Mouse (Mus musculus): ENCODE measurements around the gene Haus6. TPM values are rescaled to one million over a fixed set of nuclear protein-coding genes. Genes with fewer than 3 reads are reported as not detected.

Gene Haus6
- total RNA-seq, 2 experiments from 2014 or later, result 6.2 to 7.3 TPM

DNA sequence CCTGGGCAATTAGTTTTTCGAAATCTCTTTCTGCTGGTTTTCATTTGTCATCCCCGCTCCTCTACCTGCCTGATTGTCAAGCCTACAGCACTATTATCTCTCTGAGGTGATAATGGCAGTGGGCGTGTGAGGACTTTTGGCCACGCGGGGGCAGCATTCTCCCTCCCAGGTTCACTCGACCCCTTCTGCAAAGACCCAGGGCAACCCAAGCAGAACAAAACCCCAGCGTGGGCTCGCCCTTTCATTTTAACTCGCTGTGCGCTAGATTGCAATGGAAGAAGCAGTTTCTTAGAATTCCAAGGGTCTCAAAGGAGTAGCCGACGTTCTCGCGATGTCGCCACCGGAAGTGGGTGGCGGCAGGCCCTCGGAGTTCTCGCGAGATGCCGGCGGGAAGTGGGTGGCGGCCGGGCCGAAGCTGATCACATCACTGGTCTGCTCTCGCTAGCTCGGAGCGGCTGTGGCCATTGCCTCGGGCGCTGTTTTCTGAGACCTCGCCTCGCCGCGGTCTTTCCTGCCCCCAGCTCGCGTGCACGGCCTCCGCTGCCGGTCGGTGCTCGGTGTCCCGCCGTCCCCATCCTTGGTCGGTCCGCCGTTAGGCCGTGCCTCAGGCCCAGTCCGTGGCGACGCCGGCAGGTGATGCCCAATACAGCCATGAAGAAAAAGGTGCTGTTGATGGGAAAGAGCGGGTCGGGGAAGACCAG, 36.4 kb downstream of the Haus6 start, which contains the start of gene Rraga:
Rraga (plus strand) TSS at position 386 of the 701 bp plus-strand sequence.
- peak; percentile 91 to 93 for DNase-seq (ENCODE audit: extremely low spot score in 1 of 2, low spot score in 1 of 2)

GRCm38 (mm10) chr4:86574939-86575282, 36.9 kb downstream of the Haus6 start:
- DNase-seq (ENCODE audit: extremely low spot score in 1 of 2, low spot score in 1 of 2), result peak in 1 of 2 experiments; percentile 12

GRCm38 (mm10) chr4:86561061-86561460, 50.8 kb downstream of the Haus6 start:
- no peak for DNase-seq (ENCODE audit: extremely low spot score in 1 of 2, low spot score in 1 of 2)

- no peak for DNase-seq (ENCODE audit: extremely low spot score in 1 of 2, low spot score in 1 of 2)
Measured at GRCm38 (mm10) chr4:86559006-86559405, 52.8 kb downstream of the Haus6 start.

- no peak for DNase-seq (ENCODE audit: extremely low spot score in 1 of 2, low spot score in 1 of 2)
Measured at GRCm38 (mm10) chr4:86558228-86558627, 53.6 kb downstream of the Haus6 start, which contains the start of gene Saxo1. Gene Saxo1, minus strand, starts transcription at chr4:86558328.

DNA sequence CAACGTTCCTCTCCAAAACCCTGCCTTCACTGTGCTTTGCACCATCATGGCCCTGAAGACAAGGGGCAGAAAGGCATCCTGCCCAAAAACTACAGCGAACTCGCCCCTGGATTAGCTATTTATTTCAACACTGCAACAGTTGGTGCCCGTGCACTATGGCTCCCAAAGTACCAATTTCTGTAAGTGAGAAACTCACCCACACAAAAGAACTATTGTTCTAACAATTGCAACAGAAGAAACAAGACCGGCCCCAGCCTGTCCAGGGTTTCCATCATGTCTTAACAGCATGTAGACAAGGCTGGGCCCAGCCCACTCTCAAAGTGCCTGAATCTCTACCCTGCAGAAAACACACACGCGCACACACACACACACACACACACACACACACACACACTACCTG, 54.5 kb downstream of the Haus6 start:
- DNase-seq (ENCODE audit: extremely low spot score in 1 of 2, low spot score in 1 of 2), result no peak

DNA sequence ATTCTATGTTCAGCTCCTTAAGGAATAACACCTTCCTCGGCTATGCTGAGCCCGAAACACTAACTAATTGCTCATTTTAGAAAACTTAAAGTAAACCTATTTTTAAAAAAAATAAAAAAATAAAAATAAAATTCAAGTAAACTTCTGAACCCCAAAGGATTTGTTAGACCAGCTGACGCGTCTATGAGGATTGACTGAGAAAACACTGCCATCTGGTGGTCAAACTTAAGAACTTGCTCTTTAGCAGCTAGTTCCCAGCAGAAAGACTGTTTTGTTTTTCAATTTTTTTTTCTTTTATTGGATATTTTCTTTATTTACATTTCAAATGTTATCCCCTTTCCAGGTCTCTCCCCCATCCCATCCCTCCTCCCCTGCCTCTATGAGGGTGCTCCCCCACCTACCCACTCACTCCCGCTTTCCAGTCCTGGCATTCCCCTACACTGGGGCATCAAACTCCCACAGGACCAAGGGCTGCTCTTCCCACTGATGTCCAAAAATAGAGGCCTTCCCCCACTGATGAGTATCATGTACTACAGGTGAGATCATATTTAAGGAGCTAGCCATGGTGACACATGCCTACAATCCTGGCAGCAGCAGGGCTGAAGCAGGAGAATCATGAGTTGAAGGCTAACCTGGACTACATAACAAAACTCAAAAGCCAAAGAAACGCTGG, 56.7 kb downstream of the Haus6 start:
- no peak for DNase-seq (ENCODE audit: extremely low spot score in 1 of 2, low spot score in 1 of 2)

GRCm38 (mm10) chr4:86548332-86548731, 63.5 kb downstream of the Haus6 start:
- no peak for DNase-seq (ENCODE audit: extremely low spot score in 1 of 2, low spot score in 1 of 2)

DNA sequence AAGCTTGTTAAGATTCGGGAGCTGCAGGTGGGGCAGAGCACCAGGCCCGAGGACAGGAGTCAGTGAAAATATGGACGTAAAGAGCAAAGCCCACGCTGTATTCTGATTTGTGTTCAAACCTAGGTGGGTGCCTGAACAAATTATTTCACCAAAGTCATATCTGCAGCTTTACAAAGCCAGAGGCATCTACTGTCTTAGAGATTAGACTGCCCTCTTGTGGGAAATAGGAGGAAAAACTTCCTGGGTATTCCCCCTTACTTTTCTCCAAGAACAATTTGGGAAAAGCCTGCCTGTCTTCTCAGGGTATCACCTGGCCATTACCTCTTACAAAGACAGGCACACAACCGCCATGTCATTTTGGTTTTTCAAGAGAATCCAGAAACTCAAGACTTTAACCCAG, 66.2 kb downstream of the Haus6 start:
- peak in 1 of 2 experiments; percentile 15 for DNase-seq (ENCODE audit: extremely low spot score in 1 of 2, low spot score in 1 of 2)

GRCm38 (mm10) chr4:86543999-86544398, 67.9 kb downstream of the Haus6 start:
- no peak for DNase-seq (ENCODE audit: extremely low spot score in 1 of 2, low spot score in 1 of 2)

GRCm38 (mm10) chr4:86541573-86541972, 70.3 kb downstream of the Haus6 start:
- no peak for DNase-seq (ENCODE audit: extremely low spot score in 1 of 2, low spot score in 1 of 2)

DNA sequence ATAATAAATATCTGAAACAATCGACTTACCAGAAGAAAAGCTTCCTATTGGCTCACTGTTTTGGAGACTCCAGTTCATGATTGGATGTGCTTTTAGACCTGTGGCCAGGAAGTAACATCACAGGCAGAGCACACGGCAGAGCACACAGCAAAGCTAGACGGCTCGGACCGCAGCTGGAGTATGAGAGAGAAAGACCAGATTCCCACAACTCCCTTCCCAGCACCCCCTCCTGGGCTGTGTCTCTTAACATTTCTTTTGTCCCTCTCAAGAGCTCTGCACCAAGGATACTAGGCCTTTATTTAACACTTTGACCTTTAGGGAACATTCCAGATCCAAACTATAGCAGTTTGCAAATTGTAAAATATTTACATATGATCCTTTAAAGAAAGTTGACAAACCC, 72.9 kb downstream of the Haus6 start:
- DNase-seq (ENCODE audit: extremely low spot score in 1 of 2, low spot score in 1 of 2), result no peak

GRCm38 (mm10) chr4:86537972-86538371, 73.9 kb downstream of the Haus6 start:
- peak in 1 of 2 experiments; percentile 42 for DNase-seq (ENCODE audit: extremely low spot score in 1 of 2, low spot score in 1 of 2)

- DNase-seq (ENCODE audit: extremely low spot score in 1 of 2, low spot score in 1 of 2), result no peak
Measured at GRCm38 (mm10) chr4:86534091-86534481, 77.8 kb downstream of the Haus6 start.

DNA sequence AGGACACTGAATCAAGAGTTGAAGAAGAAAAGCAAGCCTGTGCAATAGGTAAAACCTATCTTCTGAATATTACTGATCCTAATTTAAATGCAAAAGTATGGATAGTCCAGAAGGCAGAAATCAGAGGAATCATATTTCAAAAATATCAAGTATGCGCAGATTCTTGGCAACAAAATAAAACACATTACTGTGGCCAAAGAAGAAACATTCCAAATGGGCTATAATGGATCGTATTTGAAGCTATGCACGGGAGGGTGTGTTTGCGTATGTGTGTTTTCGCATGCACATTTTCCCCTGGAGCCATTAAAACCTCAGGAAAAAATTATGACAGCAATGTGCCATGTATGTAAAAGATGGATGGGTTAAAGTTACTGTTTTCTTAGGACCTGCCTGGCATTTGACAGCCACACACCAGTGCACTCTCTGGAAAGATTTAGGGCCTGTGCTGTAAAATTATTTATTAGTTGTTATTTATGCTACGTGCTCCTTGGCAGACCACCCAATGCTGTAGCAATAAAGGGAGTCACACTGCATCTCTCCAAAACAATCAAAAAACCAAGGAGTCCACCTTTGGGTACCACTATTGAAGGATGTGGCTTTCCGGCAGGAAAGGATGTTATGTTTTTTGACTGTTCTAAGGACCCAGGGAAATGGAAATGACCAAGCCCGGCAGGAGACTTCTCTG, 78.3 kb downstream of the Haus6 start:
- DNase-seq (ENCODE audit: extremely low spot score in 1 of 2, low spot score in 1 of 2), result no peak

DNA sequence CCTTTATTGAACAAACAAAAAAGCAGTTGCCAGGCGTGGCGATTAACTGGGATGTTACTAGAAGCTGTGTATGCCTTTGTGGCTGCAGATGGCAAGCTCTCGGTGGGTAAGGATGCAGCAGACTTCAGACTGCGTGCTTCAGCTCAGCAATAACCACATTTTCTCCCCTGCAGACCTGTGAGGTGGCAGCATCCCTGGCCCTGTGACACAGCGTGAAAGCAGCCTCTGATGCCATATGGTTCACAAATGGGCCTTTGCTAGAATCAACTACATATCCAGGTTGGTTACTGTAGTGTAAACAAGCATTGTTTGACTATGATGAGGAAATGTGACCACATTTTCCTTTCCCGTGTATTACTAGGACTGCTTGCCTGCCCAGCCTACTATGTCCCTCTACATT, 82.7 kb downstream of the Haus6 start:
- no peak for DNase-seq (ENCODE audit: extremely low spot score in 1 of 2, low spot score in 1 of 2)

Other genes starting within 250 kb of the Haus6 start
- gene Saxo1, start 53.7 kb downstream of the Haus6 start, total RNA-seq (2021), result not detected
- 100 to 1,000 TPM; 138 to 147 TPM for gene Rraga, start 36.4 kb downstream of the Haus6 start, total RNA-seq (2021)
- 10 to 100 TPM; 13.1 to 15.0 TPM for gene Plin2, start 58.0 kb upstream of the Haus6 start, total RNA-seq (2021)
- 10 to 100 TPM in 1 of 2 experiments, 1 to 10 TPM in 1; 8.5 to 10.7 TPM for gene Dennd4c, start 136.5 kb upstream of the Haus6 start, total RNA-seq (2021)
- gene Rps6, start 245.4 kb upstream of the Haus6 start, total RNA-seq (2021), result 100 to 1,000 TPM; 393 to 434 TPM

Data from layer of hippocampus, postnatal 25 days (tissue).